Mouse (Mus musculus) E14TG2a.4 (cell line): ENCODE results near the gene Tnip1.

Experiments used
- CTCF ChIP-seq: conservative IDR thresholded peaks from 2 replicates; pipeline ENCODE4 v1.5.1; 2014; ENCODE audit warnings: low read length
- POU5F1 ChIP-seq: IDR thresholded peaks from 2 replicates; pipeline ENCODE4 v1.6.1; 2014; ENCODE audit warnings: low read length, borderline replicate concordance

- no peak for TF ChIP-seq CTCF
- no peak for TF ChIP-seq POU5F1
Measured at GRCm38 (mm10) chr11:54867049-54867385, 95.7 kb downstream of the Tnip1 start.
